Mouse (Mus musculus) B cell, adult 62 days (primary cell): Measurements from ENCODE around the gene Gnptab. TPM values are rescaled to one million over a fixed set of nuclear protein-coding genes. Genes with fewer than 3 reads are reported as not detected.

Source experiments
- total RNA-seq: library from RNA; stranded (reverse); gene quantifications from 4 replicates; pipeline ENCODE4 v1.2.4, GENCODE M21; 2023

Gnptab gene
- total RNA-seq, result 44.1 to 51.4 TPM (median 46.1 TPM) in 4 replicates

GRCm38 (mm10) chr10:88379013-88379885 lies at the start of gene Gnptab, which contains the start of gene Dram1:
Gene Gnptab (plus strand): TSS chr10:88379132.
Gene Dram1 (minus strand): TSS chr10:88379080.

DNA sequence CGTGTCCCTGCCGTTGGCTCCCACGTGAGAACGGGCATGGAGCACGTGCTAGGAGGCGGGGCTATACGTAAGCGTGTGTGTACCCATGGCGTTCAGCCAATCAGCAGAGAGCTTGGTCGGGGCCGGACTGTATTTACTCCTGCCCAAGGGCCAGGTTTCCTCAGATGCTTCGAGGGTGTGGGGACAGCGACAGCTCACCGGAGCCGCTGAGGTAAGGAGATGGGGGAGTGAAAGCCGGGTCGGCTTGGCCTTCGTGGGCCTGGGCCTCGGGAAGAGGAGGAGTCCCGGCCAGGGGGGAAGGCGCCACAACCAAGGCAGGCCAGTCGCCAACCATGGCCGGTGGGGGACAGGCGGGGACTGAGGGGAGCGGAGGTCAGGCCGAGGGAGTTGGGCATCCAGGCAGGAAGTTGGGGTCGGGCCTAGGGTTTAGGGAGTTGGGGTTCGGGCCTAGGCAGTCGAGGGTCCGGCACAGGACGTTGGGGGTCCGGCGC lies 80.6 kb downstream of the Gnptab start, which contains the start of gene Sycp3:
Gene Sycp3, plus strand, starts transcription at position 68 of the 491 bp plus-strand sequence.

Other genes starting within 250 kb of the Gnptab start
- 0.36 to 2.3 TPM (median 0.80 TPM) in 4 replicates for gene Parpbp, start 232.2 kb upstream of the Gnptab start, total RNA-seq
- 6.5 to 10.6 TPM (median 8.1 TPM) in 4 replicates for gene Nup37, start 232.1 kb upstream of the Gnptab start, total RNA-seq
- 23.8 to 32.5 TPM (median 27.1 TPM) in 4 replicates for gene Washc3, start 178.0 kb upstream of the Gnptab start, total RNA-seq
- gene Dram1, start 52 bp upstream of the Gnptab start, total RNA-seq, result 0.27 to 1.3 TPM (median 0.62 TPM) in 4 replicates
- gene Sycp3, start 80.4 kb downstream of the Gnptab start, total RNA-seq, result 0.51 to 0.66 TPM in 2 of 4 replicates, not detected in the others
- 2.7 to 5.8 TPM (median 4.5 TPM) in 4 replicates for gene Chpt1, start 124.9 kb downstream of the Gnptab start, total RNA-seq
- 0.85 to 2.3 TPM (median 1.4 TPM) in 4 replicates for gene Mybpc1, start 226.0 kb downstream of the Gnptab start, total RNA-seq